Mouse (Mus musculus): ENCODE measurements around the gene Acaca.
A peak's percentile ranks its signal among the peaks of the same experiment; 100 is the strongest.

The Acaca gene

GRCm38 (mm10) chr11:84128943-84129798 is at the start of gene Acaca, which contains the start of gene Tada2a:
Gene Acaca (plus strand): TSS chr11:84129672.
Gene Tada2a (minus strand): TSS chr11:84129600.
- peak; percentile 16 for DNase-seq (ENCODE audit: low spot score)

GRCm38 (mm10) chr11:84079887-84080286 is 49.6 kb upstream of the Acaca start:
- no peak for DNase-seq (ENCODE audit: low spot score)

- no peak for DNase-seq (ENCODE audit: low spot score)
These were observed 49.1 kb upstream of the Acaca start for GRCm38 (mm10) chr11:84080327-84080726.

- no peak for DNase-seq (ENCODE audit: low spot score)
These were observed 47.6 kb upstream of the Acaca start for GRCm38 (mm10) chr11:84081901-84082300.

- no peak for DNase-seq (ENCODE audit: low spot score)
These were observed 38.9 kb upstream of the Acaca start for GRCm38 (mm10) chr11:84090572-84090971.

GRCm38 (mm10) chr11:84095084-84095483 is 34.4 kb upstream of the Acaca start:
- DNase-seq (ENCODE audit: low spot score), result no peak

- no peak for DNase-seq (ENCODE audit: low spot score)
These were observed 32.0 kb upstream of the Acaca start for GRCm38 (mm10) chr11:84097251-84097998.

- DNase-seq (ENCODE audit: low spot score), result no peak
These were observed 28.3 kb upstream of the Acaca start for GRCm38 (mm10) chr11:84101182-84101581.

GRCm38 (mm10) chr11:84104036-84104435 is 25.4 kb upstream of the Acaca start:
- no peak for DNase-seq (ENCODE audit: low spot score)

GRCm38 (mm10) chr11:84107137-84107536 is 22.3 kb upstream of the Acaca start:
- DNase-seq (ENCODE audit: low spot score), result no peak

- no peak for DNase-seq (ENCODE audit: low spot score)
These were observed 15.8 kb upstream of the Acaca start for GRCm38 (mm10) chr11:84113623-84114022.

- no peak for DNase-seq (ENCODE audit: low spot score)
These were observed 13.8 kb upstream of the Acaca start for GRCm38 (mm10) chr11:84115646-84116045.

- DNase-seq (ENCODE audit: low spot score), result no peak
These were observed 13.3 kb upstream of the Acaca start for GRCm38 (mm10) chr11:84116221-84116620.

GRCm38 (mm10) chr11:84117431-84117830 is 12.0 kb upstream of the Acaca start:
- DNase-seq (ENCODE audit: low spot score), result no peak

GRCm38 (mm10) chr11:84121051-84121956 is 8.2 kb upstream of the Acaca start:
- no peak for DNase-seq (ENCODE audit: low spot score)

GRCm38 (mm10) chr11:84127977-84128376 is 1.5 kb upstream of the Acaca start:
- no peak for DNase-seq (ENCODE audit: low spot score)

- DNase-seq (ENCODE audit: low spot score), result no peak
These were observed 320 bp downstream of the Acaca start for GRCm38 (mm10) chr11:84129799-84130185.

GRCm38 (mm10) chr11:84134331-84134860 is 4.9 kb downstream of the Acaca start:
- no peak for DNase-seq (ENCODE audit: low spot score)

- no peak for DNase-seq (ENCODE audit: low spot score)
These were observed 7.0 kb downstream of the Acaca start for GRCm38 (mm10) chr11:84136453-84136852.

GRCm38 (mm10) chr11:84141752-84142151 is 12.3 kb downstream of the Acaca start:
- DNase-seq (ENCODE audit: low spot score), result no peak

GRCm38 (mm10) chr11:84145201-84145798 is 15.8 kb downstream of the Acaca start:
- DNase-seq (ENCODE audit: low spot score), result no peak

Data from urinary bladder, postnatal 10 days (tissue).